Mouse (Mus musculus): ENCODE results near the gene Wdr91.

- TF ChIP-seq CTCF (IDR thresholded peaks at IDR 0.05; ENCODE audit: extremely low read depth, insufficient read length, insufficient replicate concordance, low read depth, low read length) (no peak), POLR2A (IDR thresholded peaks at IDR 0.05; ENCODE audit: low read depth, low read length) (no peak)
These were observed 8.1 kb downstream of the Wdr91 start for GRCm38 (mm10) chr6:34902578-34902977.
